Mouse (Mus musculus) heart, postnatal 25 days (tissue): ENCODE measurements at regions not wholly inside any gene's neighbourhood (a gene's known extent, or its start where the extent isn't known, plus 50 kb on each side); places are given as distances from the start of the nearest gene placed in this dataset.

Experiments used
- DNase-seq: peaks from one replicate; pipeline ENCODE4 v3.0.0; 2022; ENCODE audit warnings: low spot score
- intact Hi-C: fragments of 180-260 bp; cut with DNase I; formaldehyde crosslinking; loops from one replicate; pipeline ENCODE4 v1.15.1; 2025

DNA sequence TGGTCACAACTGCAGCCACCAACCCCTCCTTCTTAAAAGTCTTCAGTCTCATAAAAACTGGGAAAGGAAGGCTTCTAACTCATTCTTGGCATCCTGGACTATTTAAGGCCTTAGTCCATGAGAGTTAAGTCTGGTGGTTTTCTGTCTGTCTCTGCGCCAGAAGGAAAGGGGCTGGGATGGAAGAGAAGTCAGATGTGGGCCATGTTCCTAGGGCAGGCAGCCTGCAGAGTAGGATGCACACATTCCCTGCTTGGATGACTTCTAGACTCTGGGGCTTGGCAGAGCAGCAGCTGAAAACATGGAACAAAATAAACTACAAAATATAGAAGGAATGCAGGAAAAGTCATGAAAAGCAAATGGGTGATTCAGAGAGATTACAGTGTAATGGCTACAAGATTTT is 140.8 kb upstream of the Slit3 start:
- intact Hi-C loops, result no loop called here
- no peak for DNase-seq

- intact Hi-C loops, result no loop called here
- peak; percentile 13 for DNase-seq
Observed at GRCm38 (mm10) chr11:34977861-34978260, 143.2 kb upstream of the Slit3 start.

DNA sequence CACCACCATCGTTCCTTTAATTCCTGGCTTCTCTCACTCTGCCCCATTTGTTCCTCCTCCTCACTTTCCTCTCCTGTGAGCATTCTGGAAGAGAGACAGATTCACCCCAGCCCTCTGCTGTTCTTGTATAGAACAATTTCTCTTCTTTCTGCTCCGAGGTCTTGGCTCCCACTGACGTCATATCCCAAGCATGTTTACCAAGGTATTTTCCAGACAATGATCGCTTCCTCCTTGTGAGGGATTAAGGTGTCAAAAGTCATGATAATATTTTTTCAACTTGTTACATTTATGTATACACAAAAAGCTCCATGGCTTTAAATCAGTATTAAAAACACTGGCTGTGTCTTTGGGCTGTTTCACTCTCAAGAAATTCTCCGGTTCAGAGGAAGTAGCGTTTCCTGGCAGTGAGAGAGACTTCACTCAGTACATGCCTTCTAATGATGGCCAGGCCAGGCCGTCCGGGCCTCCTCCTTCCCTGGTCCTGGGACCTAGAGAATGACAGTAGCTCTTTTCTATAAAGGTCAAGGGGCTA is 142.4 kb upstream of the Spdl1 start:
- intact Hi-C loops, result no loop called here
- no peak for DNase-seq

- no peak for DNase-seq
- intact Hi-C loops, result no loop called here
Observed at GRCm38 (mm10) chr11:34973467-34973921, 140.1 kb upstream of the Spdl1 start.

- no peak for DNase-seq
- intact Hi-C loops, result no loop called here
Observed at GRCm38 (mm10) chr11:34973012-34973411, 139.6 kb upstream of the Spdl1 start.

DNA sequence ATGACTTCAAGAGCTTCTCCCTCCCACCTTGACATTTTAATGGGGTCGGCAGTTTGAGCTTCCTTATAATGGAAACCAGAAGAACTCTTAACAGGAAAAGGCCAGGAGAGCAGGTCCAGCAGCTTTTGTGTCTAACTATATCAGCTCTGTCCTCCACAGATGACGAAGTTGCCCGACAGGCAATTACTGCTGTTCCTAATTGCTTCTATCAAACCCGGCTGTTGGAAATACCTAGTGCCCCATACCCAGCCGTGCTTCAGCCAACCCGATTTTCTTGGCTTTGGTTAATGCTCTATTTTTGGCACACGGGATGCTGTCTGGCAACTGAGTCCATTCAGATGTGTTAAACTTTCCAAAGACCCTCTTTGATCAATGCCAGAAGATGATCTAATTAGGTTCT is 125.8 kb upstream of the Spdl1 start:
- DNase-seq, result no peak
- intact Hi-C loops, result no loop called here

- DNase-seq, result no peak
- intact Hi-C loops, result no loop called here
Observed at GRCm38 (mm10) chr11:34941486-34942456, 108.3 kb upstream of the Spdl1 start.

DNA sequence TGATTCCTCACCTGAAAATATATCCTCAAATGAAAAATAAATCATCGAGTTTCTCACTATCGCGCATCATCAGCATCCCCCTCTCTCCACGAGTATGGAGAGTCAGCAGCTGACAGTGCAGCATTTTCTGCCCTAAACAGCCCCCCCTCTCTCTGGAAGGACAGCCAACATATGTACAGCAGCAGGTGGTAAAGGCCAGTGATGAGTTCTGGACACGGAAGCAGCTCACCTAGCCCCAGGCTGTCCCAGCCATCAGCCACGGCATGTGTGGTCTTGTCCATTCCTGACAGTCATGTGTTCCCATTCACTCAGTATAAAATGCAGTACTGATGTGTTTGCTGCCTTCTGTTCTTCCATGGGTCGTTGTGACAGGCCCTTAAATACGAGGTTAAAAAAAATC is 106.7 kb upstream of the Spdl1 start:
- intact Hi-C loops, result no loop called here
- no peak for DNase-seq

GRCm38 (mm10) chr11:34939002-34939401 is 105.6 kb upstream of the Spdl1 start:
- intact Hi-C loops, result no loop called here
- no peak for DNase-seq

- DNase-seq, result no peak
- intact Hi-C loops, result no loop called here
Observed at GRCm38 (mm10) chr11:34932191-34932590, 98.8 kb upstream of the Spdl1 start.

DNA sequence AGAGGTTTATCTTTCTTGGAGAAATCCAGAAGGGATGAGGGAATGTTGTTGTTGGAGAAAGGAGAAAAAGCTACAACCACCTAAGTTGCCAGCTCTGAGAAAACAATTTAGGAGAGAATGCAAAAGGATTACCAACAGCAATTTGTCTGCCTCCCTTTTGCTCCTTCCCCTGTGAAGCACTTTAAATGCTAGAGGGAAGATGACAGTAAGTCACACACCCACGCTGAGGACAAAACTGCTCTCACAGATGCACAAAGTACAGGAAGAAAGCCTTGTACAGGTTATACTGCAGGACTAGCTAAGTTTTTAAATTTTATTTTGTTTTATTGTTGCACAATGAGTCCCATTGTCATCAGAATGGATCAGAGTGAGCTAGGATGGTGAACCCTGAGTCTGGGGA is 83.7 kb upstream of the Spdl1 start:
- intact Hi-C loops, result no loop called here
- DNase-seq, result no peak

- intact Hi-C loops, result no loop called here
- no peak for DNase-seq
Observed at GRCm38 (mm10) chr11:34909841-34910240, 76.4 kb upstream of the Spdl1 start.

- DNase-seq, result no peak
- intact Hi-C loops, result no loop called here
Observed at GRCm38 (mm10) chr11:34904271-34904670, 70.8 kb upstream of the Spdl1 start.

DNA sequence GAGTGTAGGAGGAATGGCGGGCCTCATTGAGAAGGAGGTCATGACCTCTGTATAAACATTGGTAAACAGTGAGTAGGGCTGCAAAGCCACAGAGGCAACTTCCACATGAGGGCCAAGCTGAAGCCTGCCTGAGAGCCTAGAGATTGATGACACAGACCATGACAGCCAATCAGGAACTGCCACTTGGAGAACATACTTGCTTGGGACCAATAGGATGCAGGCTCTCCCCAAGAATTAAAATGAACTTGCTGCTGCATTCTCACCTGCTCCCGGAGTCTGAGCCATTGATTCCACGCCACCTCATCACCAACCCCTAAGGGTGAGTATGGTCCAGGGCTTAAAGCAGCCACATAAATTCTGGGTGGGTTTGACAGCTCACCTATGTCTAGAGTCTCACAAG is 66.0 kb upstream of the Spdl1 start:
- no peak for DNase-seq
- intact Hi-C loops, result no loop called here

- intact Hi-C loops, result no loop called here
- DNase-seq, result no peak
Observed at GRCm38 (mm10) chr11:34895624-34896023, 62.2 kb upstream of the Spdl1 start.

- intact Hi-C loops, result loop anchor here (10.0 kb wide), 2 partner anchors 226 to 776 kb away; no protein-coding TSS in a partner anchor
Observed at GRCm38 (mm10) chr11:34888374-34889136, 55.1 kb upstream of the Spdl1 start.

GRCm38 (mm10) chr11:34887587-34887986 is 54.1 kb upstream of the Spdl1 start:
- intact Hi-C loops, result loop anchor here (10.0 kb wide), 2 partner anchors 227 to 777 kb away; no protein-coding TSS in a partner anchor
- no peak for DNase-seq

More at GRCm38 (mm10) chr11:34888374-34889136, 55.1 kb upstream of the Spdl1 start:
- DNase-seq, result no peak
